Mouse (Mus musculus) fibroblast of lung, adult 2 months (primary cell): ENCODE measurements around the gene Rgs9bp.
"Not testable (repeated sequence)": the region's sequence is repeated elsewhere in the genome, so short reads cannot be mapped to it uniquely, and the experiment has no call there.

Experiments
- DNase-seq: peaks from one replicate; pipeline ENCODE4 v3.0.0-alpha.2; 2011; ENCODE audit warnings: low read depth

Gene Rgs9bp

DNA sequence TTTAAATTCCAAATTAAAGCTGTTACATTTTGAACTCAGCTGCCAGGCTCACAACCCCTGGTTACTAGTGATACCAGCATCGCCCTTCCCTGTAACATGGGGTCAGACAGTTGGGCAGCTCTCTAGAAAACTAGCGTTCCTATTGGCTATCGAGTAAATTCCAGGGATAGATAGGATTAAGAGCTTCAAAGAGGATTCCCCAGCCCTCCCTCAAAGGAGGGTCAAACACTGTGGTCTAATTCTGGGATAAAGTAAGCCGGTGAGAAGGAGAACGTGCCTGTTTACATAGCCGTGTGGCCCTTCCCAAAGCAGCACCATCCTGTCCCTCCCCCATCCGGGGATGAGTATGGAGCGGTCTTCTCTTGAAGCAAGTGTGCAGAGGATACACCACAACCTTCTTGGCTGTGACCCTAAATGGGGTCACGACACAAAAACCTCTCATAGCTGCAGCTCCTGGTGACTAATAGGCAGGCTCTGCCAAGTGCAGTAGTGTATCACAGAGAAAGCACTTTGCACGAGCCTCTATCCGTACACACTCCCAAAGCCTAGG, 1.8 kb downstream of the Rgs9bp start:
- DNase-seq: no peak

DNA sequence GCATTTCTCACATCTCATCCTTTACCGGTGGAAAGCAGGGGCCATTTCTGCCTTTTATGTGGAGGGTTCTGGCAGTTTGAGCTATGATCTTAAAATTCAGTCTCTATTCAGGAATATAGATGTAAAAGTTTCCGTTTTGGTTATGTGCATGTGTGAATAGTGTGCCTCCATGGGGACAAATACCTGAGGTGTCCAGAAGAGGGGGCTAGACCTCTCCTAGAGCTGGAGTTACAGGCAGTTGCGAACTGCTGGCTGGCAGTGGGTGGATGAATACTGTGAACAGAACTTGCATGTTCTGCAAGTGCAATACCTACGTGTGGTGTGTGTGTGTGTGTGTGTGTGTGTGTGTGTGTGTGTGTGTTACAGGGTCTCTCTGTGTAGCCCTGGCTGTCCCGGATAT, 2.7 kb downstream of the Rgs9bp start:
- DNase-seq: no peak

DNA sequence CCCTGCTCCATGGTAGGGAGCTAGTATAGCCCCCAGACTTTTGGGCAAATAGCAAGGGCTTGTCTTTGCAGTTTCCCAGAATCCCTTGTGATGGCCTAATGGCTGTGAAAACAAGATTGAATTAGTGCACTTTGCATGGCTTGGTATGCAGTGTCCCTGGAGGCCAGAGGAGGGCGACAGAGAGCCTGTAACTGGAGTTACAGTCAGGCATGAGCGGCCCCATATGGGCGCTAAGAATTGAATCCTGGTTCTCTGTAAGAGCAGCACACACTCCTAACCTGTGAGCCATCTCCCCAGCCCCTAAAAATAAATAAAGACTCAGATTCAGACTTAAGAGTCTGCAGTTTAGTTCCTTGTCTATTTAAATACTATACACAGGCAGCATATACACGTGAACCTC, 5.5 kb downstream of the Rgs9bp start:
- DNase-seq: no peak

DNA sequence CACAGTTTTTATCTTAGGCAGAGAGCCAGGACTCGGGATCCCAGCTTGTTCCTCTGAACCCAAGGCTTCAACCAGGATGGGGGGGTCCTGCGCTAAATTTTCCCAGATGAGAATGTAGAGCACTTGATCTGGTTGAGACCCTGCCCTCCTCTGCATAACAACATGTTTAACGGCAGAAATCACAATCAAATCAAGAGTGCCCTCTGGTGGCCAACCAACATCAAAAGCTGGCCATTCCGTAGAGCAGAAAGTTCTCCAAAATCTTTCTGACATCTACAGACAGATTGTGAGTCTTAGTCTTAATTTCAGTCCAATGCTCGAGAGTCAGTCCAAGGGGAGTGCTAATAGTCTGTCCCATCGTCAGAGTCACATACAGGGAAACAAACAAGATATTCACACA, 14.5 kb downstream of the Rgs9bp start:
- not testable (repeated sequence) for DNase-seq

DNA sequence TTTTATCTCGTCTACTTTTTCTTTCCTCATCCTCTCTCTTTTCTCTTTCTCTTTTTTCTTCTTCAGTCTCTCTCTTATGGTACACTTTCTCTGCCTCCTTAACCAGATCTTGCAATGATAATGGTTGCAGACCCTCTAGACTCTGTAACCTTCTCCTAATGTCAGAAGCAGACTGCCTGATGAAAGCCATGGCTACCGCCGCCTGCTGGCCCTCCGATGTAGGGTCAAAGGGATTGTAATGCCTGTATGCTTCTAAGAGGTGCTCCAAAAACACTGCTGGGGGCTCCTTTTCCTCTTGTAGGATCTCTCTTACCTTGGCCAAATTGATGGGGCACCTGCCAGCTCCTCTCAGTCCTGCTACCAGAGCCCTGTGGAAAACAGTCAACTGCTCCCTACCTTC, 15.7 kb downstream of the Rgs9bp start:
- not testable (repeated sequence) for DNase-seq

DNA sequence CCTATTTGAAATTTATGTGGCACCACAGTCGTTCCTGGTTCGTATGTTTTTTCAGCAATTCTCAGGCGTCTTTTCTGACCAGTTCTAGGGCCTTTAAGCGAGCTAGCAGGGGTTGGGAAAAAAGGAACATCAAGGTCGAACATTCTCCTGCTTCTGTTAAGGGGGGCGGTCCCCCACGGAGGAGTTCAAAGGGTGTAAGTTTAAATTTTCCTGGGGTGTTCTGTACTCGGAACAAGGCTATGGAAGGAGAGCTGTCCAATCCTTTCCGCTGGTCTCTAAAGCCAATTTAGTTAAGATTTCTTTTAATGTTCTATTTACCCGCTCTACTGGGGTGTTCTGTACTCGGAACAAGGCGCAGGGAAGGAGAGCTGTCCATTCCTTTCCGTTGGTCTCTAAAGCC, 19.4 kb downstream of the Rgs9bp start:
- DNase-seq: not testable (repeated sequence)

DNA sequence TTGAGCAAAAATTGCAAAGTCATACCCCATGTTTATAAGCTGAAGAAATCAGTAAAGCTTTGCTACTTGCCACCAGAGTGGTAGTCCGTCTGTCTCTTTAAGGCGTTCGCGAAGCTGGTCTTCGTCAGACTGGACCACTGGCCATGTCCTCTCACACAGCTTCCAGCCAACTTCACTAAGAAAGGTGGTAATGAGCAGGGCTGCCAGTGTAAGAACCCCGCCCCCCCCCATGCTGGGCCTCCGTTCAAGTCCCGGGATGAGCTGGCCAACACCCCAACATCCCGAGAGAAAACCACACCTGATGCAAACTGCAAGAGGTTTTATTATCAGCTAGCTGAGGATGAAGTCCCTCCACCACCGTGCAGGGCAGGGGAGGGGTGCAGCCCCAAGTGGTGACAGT, 20.5 kb downstream of the Rgs9bp start:
- DNase-seq: not testable (repeated sequence)

DNA sequence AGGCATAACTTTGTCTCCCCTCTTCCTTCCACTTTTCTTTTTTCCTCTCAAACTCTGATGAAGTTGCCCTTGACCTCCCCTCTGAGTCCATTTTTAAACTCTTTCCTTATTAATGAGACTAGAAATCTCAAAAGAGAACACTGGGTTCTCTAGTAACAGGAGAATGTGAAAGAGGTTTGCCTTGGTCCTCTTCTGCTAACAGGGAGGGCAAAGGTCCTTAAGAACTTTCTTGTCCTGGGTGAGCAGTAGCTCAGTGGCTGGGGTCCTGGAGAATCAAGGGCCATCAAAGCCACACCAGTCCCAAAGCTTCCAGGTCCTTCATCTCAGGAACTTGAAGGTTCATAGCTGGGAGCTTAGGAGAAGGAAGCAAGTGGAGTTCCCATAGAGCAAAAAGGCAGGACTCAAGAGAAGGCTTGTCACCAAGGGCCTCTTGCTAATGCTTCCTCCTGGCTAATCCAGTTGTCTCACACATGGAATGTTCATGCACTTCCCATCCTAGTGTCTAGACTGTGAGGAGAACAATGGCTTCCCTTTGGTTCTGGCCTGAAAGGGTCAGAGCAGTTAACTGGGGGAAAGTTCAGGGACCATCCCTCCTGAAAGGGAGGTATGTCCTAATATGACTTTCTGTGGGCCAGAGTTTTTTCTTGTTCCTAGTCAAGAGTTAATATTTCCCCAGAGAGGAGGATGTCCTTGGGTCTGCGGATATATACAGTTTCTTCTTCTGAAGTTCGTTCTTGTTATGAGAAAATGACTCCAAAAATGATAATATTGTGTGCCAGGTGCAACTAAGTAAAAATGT, 21.1 kb downstream of the Rgs9bp start:
- no peak for DNase-seq

DNA sequence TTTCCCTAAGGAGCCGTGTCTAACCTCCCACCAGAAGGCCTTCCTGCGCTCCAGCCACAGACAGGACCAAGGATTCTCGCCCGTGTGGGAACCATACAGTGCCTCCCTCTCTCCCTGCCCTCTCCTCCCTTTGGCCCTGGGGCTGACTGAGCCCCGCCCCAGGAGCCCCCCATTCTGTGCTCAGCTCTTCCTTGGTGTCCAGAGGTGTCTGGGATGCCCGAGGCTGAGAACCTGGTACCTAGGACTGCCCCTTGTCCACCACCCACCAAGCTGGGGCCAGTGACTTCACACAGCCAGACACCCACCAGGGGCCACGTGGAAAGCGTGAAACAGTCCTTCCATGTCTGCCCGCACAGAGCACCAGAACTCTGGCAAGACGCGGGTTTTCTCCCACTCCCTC, 22.3 kb downstream of the Rgs9bp start:
- no peak for DNase-seq

DNA sequence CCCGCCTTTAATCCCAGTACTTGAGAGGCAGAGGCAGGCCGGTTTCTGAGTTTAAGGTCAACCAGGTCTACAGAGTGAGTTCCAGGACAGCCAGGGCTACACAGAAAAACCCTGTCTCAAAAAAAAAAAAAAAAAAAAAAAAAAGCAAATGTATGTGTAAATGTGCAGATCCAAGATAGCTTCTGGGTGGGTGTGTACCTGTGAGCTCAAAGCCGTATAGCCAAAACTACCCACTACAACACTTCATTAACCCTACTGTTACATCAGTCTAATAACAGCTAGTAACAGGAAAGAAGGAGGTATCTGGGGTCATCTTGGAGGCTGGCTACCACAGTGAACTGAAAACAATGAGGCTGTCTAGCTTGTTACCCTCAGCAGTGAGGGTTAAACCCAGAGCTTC, 25.5 kb downstream of the Rgs9bp start:
- no peak for DNase-seq

DNA sequence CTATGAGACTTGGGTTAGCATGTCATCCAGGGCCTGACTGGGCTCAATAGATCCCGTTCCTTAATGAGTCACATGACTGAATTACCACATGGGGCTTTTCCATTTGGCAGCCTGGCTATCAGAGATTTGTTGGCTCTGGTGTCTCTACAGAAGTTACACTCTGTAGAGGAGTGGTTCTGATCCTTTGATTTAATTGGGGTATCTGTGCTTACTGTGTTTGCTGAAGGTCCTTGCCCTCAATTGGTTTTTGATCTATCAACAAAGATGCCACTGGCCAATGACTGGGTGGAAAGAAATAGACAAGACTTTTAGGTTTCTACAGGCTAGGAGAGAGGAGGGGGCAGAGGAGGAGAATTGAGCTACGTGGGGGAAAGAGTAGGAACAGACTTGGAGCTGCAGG, 26.7 kb downstream of the Rgs9bp start:
- no peak for DNase-seq

DNA sequence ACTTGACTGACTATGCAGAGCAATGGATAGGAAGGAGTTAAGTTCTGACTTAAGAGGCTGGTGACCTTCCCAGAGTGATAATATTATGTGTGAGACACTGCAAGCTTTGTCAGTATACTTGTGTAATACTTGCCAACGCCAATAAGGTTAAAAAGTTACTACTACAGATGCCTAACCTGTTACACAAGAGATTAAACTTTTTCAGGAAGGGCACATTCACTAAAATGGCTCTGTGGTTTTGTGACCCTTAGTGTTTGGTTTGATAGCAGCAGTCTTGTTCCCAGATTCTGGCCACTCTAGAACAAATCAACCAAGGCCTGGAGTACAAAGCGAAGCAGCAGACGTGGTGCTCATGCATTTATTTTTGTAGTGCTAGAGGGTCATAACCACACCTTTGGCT, 27.8 kb downstream of the Rgs9bp start:
- DNase-seq: no peak

DNA sequence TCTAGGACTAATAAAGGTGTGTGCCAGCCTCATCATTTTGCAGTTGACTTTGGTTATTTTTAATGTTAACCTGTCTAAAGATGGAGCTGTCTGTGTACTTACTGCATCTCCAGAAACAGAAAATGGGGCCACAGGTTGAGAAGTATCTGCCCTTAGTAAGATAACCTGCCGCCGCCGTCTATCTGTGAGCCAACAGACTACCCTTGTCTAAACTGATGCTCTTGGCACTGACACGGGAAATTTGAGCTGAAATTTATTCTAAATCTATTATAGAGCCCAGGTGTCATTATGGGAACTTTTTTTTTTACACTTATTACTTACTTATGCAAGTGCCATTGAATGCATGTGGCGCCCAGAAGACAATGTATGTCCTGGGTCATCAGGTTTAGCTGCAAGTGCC, 28.5 kb downstream of the Rgs9bp start:
- DNase-seq: no peak

DNA sequence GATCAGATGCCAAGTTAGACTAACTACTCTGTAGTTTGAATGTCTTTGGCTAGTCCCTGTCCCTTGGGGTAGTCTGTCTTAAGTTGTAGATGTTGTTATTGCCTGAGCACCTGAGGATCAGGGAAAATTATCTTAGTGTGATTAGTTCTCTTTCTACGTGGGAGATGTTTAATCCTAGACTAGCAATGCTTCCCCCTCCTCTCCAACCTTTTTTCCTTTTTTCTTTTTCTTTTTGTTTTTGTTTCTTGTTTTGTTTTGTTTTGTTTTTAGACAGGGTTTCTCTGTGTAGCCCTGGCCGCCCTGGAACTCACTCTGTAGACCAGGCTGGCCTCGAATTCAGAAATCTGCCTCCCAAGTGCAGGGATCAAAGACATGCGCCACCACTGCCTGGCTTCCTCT, 29.2 kb downstream of the Rgs9bp start, which contains the start of gene Nudt19:
Gene Nudt19, minus strand, starts transcription at position 100 of the 399 bp plus-strand sequence.
- DNase-seq: no peak

DNA sequence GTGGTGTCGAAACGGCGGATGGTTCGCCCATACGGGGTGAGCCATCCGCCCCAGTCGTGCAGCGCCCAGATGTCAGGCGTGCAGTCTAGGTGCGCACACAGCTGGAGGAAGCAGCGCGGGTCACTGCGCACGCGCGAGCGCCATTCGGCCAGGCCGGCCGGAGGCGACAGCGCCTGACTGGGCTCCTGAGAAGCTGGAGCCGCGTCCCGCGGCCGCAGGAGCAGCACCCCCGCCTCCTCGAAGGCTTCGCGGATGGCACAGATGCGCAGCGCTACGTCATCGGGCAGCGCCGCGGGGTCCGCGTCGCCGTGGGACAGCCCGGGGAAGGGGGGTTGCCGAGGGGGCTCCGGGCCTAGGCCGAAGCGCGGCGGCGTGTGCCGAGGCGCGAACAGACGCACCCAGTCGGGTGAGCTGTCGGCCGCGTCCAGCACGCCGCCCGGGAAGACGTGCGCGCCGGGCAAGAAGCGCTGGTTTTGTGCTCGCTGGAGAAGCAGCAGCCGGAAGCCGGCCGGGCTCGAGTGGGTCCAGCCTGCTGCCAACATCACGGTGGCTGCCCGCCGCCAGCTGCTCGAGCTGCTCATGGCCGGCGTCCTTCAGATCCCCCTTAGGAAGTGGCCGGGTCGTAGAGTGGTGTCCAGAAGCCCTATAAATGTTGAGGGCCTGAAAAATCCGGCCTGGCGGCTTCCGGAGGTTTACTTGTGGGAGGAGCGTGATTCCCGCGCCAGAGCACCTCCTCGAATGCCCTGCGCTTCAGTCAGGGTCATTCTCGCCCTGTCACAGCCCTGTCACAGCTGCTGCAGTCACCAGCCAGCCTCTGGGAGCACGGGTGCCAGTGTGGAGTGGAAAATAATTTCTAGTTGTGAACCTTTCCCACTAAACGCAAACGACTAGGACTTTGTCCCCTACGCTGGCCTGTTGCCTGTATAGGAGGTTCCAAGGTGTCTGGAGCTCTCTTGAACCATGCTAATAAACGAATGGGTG, 29.9 kb downstream of the Rgs9bp start:
- DNase-seq: peak; percentile 60

DNA sequence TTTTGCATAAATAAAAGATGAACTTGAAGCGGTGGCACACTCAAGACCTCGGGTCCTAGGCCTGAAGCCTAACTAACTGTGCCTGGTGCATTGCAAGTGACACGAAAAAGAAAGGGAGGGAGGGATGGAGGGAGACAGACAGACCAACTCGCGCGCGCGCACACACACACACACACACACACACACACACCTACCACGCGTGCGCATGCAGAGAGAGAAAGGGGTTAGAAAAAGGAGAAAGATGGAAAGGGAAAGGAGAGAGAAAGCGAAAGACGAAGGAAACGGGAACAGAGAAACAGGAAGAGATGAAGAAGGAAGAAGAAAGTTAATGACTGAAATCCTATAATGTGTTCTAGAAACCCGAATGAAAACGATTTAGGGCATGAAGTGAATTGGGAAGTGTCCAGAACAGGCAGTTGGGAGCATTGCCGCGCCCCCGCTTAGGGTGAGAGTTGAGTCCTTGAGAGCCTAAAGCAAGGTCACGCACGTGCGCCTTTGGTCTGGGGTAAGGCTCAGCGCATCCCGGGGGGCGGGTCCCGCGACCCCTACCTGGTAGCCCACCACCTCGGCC, 30.7 kb downstream of the Rgs9bp start:
- no peak for DNase-seq

DNA sequence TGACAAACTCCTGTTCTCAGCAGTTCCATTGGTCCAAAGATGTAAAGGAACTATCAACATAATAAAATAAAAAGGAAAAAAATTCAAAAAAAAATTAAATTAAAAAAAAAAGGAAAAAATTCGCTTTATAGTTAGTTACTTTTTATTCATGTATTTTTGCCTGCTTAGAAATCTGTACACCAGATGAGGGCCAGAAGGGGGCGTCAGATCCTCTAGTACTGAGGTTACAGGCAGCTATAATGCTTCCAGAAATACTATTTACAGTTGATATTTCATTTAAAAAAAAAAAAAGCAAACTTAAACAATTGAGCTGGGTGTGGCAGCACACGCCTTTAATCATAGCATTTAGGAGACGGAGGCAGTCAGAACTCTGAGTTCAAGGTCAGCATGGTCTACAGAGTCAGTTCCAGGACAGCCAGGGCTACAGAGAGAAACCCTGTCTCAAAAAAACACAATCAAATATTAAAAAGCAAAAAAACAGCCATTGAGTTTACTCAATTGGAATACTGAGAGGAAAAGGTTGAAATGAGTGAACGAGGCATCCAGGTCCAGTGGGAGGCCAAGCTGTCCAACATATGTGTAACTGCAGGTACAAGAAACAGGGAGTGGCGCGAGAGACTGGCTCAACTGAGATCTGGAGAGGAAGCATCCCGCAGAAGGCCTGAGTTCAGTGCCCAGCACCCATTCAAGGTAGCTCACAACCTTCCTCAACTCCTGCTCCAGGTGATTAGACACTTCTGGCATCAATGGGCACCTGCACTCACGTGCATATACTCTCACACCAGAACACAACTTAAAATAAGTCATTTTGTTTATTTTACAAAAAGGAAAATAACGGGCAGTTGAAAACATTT, 31.4 kb downstream of the Rgs9bp start:
- DNase-seq: peak; percentile 11

DNA sequence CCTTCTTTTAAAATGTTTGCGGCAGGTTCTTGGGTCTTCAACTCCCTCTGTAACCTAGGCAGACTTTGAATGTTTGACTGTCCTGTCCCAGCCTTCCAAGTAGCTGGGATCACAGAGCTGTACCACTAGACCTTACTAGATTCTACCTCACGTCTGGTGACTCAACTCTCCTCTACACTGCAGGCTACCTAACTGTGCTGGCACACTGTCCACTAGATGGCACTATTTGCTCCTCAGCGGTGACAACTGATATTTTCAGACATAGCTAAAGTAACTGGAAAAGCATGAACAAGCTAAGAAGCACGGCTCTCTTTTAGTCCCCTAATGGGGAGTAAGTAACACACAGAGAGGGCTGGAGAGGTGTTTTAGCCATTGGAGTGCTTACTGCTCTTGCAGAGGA, 39.5 kb downstream of the Rgs9bp start:
- DNase-seq: peak; percentile 36

DNA sequence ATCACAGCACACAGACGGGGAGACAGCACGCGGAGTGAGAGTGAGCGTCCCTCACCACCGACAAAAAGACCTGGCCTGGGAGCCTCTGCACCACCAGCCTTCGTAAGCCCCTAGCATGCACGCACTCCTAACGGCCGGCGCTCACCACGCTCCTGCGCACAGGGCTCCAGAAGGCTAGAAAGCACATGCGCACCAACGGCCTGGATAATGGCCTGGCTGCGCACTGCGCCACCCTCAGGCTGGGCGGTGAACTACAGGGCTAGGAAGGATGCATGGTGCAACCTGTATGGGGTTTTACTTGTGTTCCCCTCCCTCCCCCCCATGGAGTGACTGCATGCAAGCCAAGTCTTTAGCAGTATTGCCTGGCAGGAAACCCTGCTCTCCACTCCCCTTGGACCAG, 47.8 kb downstream of the Rgs9bp start, which contains the start of gene Tdrd12:
Gene Tdrd12, minus strand, starts transcription at position 184 of the 400 bp plus-strand sequence.
- no peak for DNase-seq

DNA sequence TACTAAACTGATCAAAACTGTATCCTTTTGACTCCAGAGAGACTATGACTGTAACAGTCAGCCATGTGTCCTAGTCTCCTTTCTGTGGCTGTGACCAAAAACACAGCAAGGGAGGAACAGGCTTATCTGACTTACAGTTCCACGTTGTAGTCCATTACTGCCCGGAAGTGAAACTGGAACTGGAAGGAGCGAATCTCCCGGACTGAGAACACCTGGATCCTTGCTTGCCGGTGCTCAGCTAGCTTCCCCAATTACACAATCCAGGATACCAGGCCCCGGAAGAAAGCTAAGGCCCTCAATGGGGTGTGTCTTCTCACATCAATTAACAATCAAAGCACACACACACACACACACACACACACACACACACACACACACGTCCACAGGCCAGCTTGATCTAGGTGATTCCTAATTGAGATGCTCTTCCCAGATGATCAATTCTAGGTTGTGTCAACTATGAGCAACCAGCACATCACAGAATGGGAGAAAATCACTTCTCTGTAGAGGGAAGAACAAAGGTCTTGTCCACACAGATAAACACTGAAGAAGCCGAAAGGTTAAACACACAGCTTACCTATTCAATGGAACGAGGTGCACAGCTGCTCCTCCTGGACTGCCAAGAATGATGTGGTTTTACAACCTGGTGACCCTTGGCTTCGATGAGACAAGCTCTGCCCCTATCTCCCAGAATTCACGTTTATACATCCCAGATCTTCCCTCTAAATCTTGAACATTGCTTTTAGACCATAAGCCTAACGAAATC, 49.5 kb downstream of the Rgs9bp start:
- DNase-seq: no peak
